Mouse (Mus musculus) cerebellum, adult 11 months (tissue): ENCODE measurements around the gene Tep1.
A peak's percentile ranks its signal among the peaks of the same experiment; 100 is the strongest.
"Not testable (repeated sequence)": the region's sequence is repeated elsewhere in the genome, so short reads cannot be mapped to it uniquely, and the experiment has no call there.

Source experiments
- DNase-seq: peaks from one replicate; pipeline ENCODE4 v3.0.0; 2022

Gene Tep1

DNA sequence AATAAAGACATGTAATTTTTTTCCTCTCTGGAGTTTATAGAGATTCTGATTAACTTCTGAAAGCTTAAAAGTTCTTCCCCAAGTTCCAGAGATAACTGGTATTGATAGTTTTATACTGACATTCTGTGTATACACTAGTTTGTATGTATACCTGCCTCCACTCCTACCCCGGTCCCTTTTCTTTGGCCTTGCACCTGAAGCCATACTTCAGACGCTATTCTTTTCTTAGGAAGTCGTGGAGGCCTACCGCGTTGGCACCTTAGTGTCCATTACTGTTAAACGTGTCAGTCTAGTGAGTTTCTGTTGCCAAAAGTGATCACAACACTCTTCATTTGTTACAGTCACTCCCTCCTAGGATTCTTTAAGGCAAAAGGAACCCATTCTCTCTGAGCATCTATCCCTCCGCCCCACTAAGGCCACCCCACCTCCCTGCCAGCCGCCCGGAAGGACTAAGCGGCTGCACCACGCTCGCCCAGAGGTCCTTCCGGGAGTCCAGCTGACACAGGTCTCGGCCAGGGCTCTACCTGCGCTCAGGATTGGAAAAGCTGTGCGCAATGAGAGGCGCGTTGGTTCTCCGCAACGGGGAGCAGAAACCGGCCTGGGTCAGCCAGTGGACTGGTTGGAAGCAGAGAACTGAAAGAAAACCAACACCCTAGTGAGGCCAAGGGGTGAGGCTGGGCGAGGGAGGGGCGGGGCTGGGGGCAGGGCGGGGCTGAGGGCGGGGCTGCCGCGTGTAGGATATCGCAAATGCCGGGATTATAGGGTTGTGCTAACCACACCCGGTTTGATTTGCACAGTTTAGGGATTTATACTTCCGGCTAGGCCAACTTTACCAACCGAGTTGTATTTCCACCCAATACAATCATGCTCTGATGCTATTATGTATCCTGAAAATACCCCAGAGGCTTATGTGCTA lies at the start of gene Tep1:
Gene Tep1 (minus strand): TSS at position 672 of the 916 bp plus-strand sequence.
- peak; percentile 75 for DNase-seq

GRCm38 (mm10) chr14:50911356-50911755 lies 41.0 kb upstream of the Tep1 start:
- no peak for DNase-seq

- DNase-seq: no peak
These were observed 37.8 kb upstream of the Tep1 start for GRCm38 (mm10) chr14:50908126-50908525.

- DNase-seq: not testable (repeated sequence)
These were observed 35.0 kb upstream of the Tep1 start for GRCm38 (mm10) chr14:50905327-50905726.

DNA sequence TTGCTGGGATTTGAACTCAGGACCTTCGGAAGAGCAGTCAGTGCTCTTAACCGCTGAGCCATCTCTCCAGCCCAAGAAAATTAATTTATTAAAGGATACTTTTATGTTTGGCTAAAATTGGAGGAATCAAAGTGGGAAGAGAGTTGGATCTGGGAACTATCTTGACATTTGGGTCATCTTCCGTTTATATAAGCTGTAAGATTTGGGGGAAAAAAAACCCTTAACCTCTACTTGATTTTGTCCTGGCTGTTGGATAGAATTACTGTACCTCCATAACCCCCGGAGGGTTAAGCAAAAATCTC lies 34.4 kb upstream of the Tep1 start:
- DNase-seq: no peak

DNA sequence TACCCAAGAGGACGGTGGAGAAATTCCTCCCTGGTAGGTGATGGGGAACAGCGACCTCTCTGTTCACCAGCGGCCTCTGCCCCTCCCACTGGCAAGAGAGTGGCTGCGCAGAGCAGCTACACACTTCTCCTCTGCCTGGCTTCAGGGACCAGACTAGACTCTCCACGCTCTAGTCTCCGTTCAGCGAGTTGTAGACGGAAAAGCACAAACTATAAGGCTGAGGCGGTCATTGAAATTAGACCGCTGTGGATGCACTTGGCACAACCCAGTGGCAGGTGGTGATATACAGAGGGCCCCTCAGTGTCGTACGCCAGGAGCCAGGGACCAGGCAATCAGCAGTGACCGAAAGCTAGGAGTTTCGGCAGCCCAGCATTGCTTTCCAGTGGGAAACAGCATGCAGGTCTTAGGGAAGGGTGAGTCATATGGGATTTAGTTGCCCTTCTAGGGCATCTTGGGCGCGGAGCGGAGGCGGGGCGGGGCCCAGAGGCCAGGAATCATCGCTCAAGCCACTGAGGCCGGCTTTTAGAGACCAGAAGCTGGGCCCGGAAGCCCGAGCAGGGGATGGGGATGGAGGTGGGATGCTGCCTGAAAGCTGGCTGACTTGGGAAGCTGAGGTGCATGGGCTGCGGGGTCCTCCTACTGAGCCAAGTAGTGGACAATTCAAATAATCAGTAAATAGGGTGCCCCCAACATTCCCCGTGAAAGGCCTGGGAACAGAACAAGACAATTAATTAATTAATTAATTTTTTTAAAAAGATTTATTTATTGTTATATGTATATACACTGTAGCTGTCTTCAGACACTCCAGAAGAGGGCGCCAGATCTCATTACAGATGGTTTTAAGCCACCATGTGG lies 33.8 kb upstream of the Tep1 start:
- peak; percentile 57 for DNase-seq

- not testable (repeated sequence) for DNase-seq
These were observed 27.6 kb upstream of the Tep1 start for GRCm38 (mm10) chr14:50897992-50898391.

- peak; percentile 45 for DNase-seq
These were observed 27.0 kb upstream of the Tep1 start, which contains the start of gene Klhl33 for GRCm38 (mm10) chr14:50897374-50897765. TSS of gene Klhl33 (minus strand) at chr14:50897507.

- peak; percentile 52 for DNase-seq
These were observed 26.5 kb upstream of the Tep1 start for GRCm38 (mm10) chr14:50896747-50897373.

DNA sequence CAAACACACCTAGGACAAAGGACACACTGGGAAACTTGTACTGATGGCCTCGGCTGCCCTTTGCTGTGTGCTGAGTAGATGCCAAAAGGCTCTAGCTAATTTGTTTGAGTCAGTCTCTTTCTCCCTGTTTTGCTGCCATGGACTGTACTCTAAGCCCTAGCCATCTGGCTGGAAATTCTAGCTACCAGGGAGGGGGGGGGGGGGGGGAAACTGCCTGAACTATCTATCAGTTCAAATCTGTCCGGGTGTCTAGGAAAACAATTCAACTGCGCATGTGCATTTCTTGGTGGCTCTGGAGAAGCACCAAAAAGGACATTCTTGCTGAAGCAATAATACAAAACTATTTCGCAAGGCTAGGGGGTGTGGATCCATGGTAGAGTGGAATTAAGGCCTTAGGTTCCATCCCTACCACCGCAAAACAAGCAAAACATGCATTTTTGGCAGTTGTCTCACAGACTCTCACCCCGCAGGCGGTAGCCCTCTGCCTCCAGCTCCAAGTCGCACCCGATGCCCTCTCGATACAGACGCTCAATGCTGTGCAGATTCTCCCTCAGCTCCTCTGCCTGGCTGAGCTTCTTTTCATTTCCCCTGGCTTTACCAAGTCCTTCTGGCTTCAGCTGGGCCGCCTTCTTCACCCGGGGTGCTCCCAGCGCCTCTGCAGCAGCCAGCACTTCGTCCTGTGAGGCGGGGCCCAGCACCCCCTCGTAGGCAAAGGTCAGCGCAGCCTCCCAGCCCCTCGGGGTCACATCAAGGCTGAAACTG lies 25.8 kb upstream of the Tep1 start:
- peak; percentile 74 for DNase-seq

GRCm38 (mm10) chr14:50895407-50895806 lies 25.0 kb upstream of the Tep1 start:
- no peak for DNase-seq

GRCm38 (mm10) chr14:50892541-50893459 lies 22.4 kb upstream of the Tep1 start:
- no peak for DNase-seq

DNA sequence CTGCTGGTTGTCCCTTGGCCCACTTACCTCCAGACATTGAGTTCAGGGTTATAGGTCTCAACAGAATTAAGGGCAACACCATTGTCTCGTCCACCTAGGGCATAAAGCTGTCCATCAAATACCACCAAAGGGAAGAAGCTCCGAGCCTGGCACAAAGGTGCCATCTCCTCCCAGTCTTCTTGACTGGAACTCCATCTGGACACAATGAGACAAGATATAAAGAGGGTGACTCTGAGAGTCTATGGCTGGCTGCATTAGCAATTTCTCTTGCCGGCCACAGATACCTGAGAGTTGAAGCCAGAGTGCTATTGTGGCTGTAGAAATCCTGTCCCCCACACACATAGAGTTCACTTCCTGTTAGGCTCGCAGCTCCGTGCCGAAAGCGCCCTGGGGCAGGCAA lies 21.7 kb upstream of the Tep1 start:
- no peak for DNase-seq

GRCm38 (mm10) chr14:50891621-50892020 lies 21.3 kb upstream of the Tep1 start:
- no peak for DNase-seq

GRCm38 (mm10) chr14:50876236-50876950 lies 6.0 kb upstream of the Tep1 start:
- DNase-seq: no peak

- no peak for DNase-seq
These were observed 5.4 kb upstream of the Tep1 start for GRCm38 (mm10) chr14:50875591-50876230.

DNA sequence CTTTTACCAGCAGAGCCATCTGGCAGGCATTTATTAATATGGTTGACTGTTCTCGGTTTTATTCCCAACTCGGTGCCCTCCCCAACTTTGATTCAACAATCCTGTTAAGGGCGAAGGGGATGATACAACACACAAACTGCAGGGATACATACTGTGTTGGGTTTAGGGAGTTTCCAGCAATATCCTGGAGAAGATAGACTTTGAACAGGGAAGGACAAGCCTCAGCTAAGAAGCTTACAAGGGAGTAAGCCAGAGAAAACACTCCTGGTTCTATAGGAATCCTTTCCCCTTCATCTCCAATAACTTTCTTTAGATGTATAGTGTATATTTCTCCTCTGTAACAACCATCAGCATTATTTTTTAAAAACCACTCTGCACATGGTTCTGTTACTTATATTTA lies 4.8 kb upstream of the Tep1 start:
- no peak for DNase-seq

- no peak for DNase-seq
These were observed 924 bp upstream of the Tep1 start for GRCm38 (mm10) chr14:50871284-50871683.

- DNase-seq: no peak
These were observed 414 bp upstream of the Tep1 start for GRCm38 (mm10) chr14:50870805-50871143.

DNA sequence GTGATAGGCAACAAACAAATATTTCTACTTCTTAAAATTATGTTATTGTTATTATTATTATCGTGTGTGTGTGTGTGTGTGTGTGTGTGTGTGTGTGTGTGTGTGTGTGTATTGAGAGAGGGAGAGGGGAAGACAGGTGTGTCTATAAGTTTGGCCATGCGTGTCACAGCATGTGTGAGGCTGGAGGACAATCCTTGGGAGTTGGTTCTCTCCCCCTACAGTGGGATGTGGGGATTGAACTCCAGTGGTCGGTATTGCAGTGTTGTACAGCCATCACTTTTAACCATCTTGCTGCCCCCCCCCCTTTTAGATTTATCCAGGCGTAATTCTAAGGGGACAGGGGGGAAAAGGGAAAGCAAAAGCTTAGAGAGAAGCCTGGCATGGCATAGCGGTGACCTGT lies 1.7 kb downstream of the Tep1 start:
- DNase-seq: no peak
